Mouse (Mus musculus) lung, postnatal 0 days (tissue): Measurements from ENCODE around the gene Nr1h2.

Source experiments
- CTCF ChIP-seq: IDR thresholded peaks from 2 replicates; pipeline ENCODE4 v1.5.1; 2016; ENCODE audit warnings: antibody characterized with exemption, mild to moderate bottlenecking
- EP300 ChIP-seq: IDR thresholded peaks from 2 replicates; pipeline ENCODE4 v1.6.1; 2016; ENCODE audit warnings: antibody characterized with exemption, mild to moderate bottlenecking, control low read depth

DNA sequence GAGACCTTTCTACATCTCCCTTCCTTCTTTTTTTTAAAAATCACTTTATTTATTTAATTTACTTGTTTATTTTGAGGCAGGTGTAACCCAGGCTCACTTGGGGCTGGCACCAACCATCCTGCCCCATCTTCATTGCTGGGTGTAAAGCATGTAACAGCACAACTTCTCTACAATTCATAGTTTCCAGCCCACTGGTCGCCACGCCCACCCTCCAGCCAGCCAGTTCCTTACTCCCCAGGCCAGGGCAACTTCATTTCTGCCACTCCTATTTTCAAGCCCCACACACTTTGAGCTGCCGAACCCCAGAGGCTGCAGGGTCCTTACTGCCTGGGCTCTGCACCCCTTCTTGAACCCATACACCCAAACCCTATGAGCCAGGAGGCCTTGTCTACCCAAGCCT is 32.8 kb downstream of the Nr1h2 start:
- TF ChIP-seq CTCF, result no peak
- TF ChIP-seq EP300, result no peak
